Mouse (Mus musculus) spleen, postnatal 14 days (tissue): ENCODE measurements around the gene Fads2.

Source experiments
- DNase-seq, 2 experiments: peaks; one replicate each; pipeline ENCODE4 v3.0.0; 2021 to 2022; ENCODE audit warnings: low spot score in 2 of 2

Gene Fads2

DNA sequence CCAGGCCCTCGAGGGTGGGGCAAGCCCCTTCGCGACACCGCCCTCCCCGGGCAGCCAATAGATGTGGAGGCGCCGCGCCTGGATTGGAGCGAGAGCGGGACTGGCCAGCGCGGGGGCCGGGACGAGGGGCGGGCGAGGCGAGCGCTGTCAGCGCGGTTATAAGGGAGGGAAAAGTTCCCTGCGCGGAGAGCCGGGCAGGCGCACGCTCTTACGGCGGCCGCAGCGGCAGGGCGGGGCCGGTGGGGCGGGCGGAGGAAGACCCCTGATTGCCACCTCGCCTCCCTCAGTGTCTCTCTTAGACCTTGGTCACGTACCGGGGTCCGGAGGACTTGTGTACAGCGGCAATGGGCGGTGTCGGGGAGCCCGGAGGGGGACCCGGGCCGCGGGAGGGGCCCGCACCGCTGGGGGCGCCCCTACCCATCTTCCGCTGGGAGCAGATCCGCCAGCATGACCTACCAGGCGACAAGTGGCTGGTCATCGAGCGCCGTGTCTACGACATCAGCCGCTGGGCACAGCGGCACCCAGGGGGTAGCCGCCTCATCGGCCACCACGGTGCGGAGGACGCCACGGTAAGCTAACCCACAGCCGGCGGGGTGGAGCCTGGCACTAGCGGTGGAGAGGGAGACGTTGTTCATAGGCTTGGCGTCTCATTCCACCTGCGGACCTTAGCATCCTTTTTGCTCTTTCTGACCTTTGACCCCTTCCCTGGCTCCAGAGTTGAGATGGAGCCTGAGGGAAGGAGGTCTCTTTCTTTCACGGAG, 60.0 kb downstream of the Fads2 start, which contains the start of gene Fads3:
TSS of gene Fads3 (plus strand) at position 182 of the 761 bp plus-strand sequence.
- peak; percentile 56 to 65 for DNase-seq

DNA sequence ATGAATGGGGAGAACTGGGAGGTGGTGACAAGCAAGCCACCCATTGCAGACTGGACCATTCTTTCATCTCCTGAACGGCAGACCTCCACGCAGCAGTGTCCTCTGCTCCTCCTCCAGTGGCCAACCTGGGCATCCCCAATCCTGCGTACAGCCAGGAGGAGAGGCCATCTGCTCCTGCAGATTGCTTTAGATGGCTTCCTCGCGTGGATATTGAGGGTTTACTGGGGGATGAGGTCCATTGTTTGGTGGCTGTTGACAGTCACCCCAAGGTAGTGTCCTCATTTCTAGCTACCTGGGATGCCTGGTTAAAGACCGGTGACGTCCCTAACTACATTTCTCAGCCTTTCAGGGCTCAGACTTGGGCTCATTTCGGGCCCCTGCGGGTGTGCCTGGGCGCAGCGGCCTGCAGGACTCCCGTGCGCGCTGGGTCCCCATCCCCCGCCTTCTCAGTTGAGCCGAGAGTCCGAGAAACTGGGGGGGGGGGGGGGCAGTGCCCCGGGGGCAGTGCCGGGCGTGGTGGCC, 60.6 kb downstream of the Fads2 start:
- DNase-seq, result no peak

DNA sequence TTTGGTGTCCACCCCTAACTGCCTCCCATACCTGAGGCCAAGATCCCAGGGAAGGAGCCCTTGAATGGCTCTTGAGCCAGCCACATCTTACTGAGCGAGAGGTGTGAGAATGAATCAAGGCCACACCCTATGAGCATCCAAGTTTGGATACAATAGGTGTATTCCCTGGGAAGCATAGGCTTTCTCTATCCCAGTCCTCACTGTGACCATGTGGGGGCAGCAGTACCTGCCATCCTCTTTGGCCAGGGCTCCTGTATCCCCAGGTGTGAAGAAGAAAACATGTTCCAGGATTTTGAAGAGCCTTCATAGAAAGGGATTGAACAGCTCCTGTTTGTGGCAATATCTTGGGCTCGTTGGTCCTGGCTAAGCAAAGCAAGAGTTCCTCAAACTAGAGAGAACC, 61.9 kb downstream of the Fads2 start:
- DNase-seq, result no peak

DNA sequence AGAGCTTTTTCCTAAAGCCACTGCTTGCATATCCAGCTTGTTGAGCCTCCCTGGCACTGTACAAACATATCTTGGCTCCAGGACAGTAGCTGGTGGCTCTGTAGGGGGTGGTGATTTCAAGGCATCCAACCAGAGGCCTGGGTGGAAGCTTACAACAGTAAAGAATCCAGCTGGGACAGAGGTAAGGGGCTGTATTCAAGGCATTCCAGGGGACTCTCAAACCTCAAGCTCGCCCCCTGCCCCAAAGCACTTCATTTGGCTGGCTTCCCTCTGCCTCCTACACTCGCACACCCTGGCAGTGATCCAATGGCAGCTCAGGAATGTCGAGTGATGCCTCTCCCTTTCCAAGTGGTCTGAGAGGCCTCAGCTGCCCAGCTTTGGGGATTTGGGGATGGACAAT, 62.6 kb downstream of the Fads2 start:
- DNase-seq, result no peak

DNA sequence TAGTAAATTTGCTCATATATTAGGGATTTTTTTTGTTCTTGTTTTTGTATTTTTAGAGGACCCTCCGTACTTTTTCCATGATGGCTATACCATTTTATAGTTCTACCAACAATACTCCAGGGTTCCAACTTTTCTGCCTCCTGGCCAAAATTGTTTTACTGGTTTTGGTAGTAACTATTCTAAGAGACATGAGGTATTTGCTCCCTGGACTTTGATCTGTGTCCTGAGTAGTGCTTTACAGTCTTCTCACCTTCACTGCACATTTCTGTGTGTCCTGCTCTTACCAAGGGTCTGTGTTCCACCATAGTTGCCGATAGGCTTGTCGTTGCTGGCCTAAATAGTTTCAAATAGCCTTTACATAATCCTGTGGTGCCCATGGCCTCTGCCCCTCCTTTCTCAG, 63.2 kb downstream of the Fads2 start:
- no peak for DNase-seq

DNA sequence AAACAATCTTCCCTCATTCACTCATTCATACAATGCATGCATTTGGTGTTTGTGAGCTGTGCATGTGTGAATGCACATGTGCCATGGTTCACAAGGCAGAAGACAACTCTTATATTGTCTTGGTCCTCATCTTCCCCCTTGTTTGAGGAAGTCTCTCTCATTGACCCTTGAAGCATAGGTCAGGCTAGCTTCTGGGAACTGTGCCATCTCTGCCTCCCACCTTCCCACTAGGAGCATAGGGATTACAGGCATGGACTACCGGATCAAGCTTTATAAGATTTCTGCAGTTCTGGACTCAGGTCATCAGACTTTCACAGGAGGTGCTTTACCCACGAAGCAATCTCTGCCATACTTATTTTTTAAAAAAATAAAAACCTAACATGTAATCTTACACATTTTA, 64.0 kb downstream of the Fads2 start:
- DNase-seq, result no peak

DNA sequence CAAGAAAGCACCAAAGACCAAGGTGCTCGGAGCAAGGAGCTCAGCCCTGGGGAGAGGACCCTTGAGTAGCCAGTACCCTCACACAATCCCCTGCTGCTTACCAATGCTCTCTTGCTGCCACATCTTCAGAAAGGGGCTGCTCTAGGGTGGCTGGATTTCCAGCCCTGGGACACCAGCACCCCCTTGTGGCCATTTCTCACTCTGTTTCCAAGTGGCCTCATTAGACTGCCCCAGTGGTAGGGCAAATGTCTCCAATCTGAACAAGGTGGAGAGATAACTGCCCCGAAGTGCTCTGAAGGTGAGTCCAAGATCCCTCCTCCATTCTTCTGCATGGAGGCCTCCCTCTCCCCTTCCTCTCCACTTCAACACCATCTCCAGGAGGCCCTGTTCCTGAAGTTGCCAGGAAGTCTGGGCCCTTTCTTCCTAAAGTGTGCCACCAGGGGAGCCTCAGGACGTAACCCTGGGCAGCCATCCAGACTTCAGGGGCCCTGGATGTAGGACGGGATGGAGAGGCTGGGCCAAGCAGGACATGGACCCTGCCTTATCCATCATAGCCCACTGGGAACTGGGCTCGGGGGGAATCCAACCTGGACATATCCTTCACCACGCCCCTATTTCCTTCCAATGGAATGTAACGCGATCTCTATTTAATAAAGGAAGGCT, 66.6 kb downstream of the Fads2 start:
- peak; percentile 70 to 87 for DNase-seq

DNA sequence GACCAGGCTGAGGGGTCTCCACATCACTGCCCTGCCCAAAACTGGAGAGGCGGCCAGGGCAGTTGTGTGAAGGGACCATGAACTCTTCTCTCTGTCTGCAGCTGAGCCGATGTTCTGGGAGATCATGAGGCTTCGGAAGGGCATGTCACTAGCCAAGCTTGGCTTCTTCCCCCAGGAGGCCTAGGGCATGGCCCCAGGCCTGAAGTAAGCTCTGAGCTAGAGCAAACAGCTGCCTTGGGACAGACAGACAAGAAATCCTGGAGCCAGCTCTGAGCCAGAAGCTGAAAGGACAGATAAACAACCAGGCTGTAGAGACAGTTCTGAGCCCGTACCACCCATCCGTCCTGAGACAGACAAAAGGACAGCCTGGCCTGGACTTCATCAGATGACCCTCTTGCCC, 67.2 kb downstream of the Fads2 start:
- no peak for DNase-seq

DNA sequence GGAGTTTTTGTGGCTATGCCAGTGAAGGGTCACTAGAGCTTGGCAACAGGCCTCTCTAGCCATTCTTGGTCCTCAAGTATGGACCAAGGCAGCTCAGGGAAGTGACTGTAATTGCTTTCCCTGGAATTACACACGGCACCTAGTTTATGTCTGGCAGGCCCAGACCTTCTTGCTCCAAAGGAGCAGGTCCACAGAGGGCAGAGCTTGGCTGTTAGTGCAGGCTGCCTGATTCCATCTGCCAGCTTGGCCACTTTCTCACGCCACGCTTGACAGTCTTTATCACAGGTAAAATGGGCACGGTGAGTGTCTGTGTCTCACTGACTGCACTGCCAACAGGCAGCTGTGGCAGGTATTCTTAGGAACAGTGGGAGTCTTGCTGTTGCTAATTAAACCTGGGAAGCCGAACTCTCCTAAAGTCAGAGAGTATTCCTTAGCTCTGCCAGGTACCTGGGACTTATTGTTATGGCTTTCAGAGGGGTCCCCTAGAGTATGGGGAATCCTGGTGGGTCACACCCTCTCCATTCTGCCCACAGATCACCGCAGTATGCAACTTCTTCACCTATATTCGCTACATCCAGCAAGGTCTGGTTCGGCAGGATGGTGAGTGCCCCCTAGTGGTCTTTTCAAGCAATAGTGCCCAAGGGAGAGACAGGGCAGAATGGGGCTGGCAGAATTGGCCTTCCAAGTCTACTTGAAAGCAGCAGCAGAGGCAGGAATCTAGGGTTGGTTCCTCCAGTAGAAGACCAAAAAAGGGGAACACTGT, 68.2 kb downstream of the Fads2 start:
- peak in 1 of 2 experiments; percentile 53 for DNase-seq

DNA sequence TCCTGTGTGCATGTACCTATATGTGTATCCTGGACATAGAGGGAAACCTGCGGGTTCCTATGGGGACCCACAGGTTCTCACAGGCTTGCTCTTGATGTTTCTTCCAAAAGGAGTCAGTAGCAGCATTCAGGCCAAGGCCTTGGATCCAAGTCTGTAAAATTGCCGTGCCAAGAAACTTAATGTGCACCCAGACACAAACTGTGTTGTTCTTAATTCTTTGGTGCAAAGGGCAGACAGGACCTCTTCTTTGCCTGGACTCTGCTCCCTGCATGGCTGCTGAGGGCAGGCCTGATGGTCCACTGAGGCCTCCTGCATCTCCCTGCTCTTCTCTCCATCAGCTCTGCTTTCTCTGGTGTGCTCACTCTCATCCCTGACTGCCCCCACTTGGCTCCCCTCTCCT, 71.8 kb downstream of the Fads2 start:
- DNase-seq, result no peak

DNA sequence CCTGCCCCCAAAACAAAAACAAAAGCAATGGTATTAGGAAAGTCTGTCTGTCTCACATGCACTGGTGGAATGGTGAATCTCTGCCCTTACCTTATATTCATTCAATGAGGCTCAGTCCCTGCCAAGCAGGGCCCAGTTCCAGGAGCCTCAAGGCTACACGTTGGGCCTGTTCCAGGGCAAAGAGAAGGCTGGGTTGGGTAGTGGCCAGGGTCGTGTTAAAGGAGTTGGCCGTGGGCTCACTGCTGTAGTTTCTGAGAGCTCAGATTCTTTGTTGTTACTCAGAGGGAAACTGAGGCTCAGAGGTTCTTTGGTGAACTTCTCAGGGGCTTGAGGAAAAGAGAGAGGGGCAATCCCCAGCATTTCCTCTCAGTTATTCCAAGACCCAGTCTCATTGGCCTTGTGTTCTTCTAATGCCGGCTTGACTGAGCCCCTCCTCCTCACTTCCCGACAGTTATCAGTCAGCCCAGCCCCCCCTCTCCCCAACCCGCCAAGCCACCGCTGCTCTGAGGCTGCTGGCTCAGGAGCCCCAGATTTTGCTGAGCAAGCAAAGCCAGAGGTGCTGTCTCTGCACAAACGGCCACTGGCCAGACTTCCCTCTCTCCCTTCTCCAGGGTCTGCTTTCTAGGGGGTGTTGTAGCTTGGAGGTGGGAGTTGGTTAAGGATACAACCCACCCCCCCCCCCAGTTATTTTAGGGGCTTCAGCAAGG, 76.2 kb downstream of the Fads2 start:
- no peak for DNase-seq

DNA sequence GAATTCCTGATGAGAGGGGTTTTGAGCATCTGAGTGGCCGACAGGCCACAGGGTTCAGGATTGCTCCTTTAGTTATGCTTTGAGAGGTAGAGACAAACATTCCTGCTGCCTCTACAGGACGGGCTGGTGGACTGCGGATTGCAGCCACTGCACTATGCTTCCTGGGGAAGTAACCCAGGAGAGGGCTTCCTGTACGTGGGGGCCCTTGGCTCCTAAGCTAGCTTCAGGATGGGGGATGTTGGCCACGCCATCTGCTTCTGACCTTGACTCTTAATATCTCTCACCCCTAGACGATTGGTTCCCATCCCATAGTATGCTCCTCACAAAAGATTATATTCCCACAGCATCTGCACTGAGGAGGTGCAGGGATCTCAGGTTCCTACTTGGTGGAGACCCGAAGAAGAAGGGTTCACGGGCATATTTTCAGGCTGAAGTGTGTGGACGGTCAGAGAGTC, 78.2 kb downstream of the Fads2 start:
- DNase-seq, result no peak

DNA sequence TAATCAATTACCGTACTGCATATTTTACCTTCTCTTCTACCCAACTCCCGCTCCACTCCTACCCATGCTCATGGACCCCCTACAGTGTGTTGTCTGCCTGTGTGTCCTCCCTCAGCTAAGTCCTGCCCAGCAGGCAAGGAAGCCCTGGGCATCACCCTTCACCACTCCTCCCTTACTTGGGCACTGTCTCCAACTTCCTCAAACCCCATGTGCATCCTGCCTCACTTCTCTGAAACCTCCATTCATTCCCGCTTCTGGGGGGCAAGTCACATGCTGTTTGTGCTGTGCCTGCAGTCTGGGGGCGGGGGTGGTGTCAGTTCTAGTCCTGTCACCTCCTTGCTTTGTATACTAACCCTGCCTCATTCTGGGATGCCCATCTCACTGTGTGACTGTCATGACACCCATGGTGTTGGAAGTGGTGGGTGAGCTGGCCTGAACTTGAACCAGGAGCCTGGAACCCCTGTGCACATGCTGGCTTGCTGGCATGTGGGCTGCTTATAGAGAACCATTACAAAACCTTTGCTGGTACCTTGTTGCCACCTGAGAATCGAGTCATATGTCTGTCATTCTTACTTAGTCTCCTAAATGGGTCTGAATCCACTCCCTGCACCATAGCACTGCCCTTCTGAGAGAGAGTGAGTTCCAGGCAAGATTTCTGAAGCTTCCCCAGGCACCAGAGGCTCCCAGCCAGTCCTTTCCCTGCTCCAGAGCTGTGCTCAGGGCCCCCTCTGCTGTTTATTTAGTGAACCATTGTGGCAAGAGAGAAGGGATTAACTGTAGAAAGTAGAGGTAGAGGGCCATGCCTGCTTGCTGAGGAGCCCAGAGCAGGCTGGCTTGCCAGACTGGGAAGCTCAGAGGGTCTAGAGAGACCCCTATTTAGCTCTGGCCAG, 78.9 kb downstream of the Fads2 start:
- DNase-seq, result no peak

DNA sequence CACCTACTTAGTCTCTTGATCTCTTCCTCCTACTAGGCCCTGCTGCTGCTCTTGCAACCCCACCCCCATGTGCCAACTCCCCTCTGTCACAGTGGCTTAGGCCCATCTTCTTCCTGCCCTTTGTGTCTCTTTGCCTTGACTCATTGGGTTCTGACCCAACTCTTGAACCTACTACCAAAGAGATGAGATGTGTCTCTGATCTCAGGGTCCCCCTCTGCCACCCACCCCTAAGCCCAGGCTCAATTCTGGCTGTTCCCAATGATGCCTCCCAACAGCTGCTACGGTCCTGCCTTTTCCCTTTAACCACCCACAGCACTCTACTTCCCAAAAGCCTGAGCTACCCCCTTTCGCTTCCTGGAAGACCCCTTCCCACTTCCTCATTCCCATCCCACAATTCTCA, 79.6 kb downstream of the Fads2 start:
- no peak for DNase-seq

DNA sequence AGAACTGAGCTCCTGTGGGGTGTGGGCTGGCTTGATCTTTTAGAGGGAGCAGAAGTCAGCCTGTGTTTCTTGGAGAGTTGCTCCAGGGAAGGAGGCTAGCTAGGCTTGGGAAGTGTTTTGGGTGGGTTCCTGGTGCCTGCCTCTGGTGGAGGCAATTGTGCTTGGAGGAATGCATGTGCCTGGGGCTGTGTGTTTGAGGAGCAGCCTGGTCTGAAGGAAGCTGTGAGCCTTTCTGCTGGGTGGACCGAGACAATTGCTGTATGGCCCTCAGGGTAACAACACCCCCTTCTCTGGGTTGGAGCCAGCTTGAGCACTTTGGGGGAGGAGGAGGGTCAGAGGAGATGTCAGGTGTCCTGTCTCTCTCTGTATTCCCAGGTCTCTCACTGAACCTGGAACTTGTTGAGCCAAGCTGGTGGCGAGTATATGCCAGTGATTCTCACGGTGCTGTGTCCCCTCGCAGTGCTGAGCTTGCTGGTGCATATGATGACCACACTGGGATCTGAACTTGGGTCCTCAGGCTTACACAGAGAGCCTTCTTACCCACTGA, 82.3 kb downstream of the Fads2 start:
- DNase-seq, result no peak

DNA sequence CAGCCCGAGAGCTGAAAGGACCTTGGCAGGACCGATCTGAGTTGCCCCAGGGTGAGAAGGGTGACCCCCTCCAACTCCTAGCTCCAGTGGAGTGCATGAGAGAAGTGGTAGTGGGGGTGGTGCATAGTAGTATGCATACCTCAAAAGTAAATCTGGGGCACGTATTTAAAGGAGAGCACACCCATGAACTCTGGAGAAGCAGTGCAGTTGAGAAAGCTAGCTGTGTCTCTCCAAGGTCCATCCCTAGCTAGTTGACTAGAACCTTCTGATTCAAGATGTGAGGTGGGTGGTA, 83.1 kb downstream of the Fads2 start:
- no peak for DNase-seq

DNA sequence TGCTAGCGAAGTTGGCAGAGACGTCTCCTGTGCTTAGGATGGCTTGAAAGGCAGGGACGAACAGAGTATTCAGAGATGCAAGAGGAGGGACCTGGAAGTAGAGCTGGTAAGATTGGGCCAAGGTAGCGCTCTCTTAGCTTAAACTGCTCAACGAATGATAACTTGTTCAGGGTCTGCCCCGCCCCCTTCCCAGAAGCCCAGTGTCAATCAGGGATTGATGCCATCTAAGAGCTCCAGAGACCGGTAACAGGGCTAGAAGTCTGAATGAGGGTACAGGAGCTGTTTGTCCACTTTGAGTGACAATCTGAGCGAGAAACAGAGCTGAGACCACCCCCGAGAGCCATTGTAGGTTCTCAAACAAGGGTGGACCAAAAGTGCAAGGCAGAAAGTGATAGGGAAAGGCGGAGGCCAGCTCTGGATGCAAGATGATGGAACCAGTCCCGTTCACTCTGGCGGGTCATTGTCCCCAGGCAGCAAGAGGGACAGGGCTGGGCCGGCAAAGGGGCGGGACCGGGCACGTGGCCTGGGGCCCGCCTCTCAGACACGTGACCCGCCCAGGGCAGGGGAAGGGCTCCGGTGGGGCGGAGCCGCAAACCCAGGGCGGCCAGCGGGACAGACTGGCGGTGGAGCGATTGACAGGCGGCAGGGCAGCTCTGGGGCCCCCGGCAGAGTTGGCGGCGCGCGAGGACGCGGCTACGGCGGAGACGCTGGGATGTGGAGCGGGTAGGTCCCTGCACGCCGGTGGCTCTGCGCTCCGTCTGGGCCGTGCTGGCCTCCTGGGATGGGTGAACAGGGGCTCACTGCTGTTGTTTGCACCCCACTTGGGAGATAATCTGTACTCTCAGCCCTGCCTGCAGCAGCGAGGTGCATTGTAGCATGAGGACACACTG, 83.7 kb downstream of the Fads2 start:
- DNase-seq, result peak; percentile 85 to 88

DNA sequence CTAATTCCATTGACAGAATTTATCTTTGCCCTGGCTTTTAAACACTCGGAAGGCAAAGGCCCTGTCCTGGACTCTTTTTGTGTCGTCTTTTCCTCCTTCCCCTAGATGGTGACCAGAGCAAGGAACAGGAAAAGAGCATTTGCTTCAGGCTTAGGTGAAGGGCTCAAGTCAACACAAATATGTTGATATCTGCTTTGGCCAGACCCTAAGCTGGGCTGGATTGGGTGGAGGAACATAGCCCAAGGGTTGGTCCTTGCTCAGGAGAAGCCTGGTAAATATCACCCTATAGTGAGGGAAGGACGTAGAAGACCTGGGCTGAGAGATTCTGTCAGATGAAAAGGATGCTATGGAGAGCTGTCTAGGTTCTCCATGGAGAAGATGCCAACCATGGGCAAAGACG, 85.4 kb downstream of the Fads2 start:
- no peak for DNase-seq

DNA sequence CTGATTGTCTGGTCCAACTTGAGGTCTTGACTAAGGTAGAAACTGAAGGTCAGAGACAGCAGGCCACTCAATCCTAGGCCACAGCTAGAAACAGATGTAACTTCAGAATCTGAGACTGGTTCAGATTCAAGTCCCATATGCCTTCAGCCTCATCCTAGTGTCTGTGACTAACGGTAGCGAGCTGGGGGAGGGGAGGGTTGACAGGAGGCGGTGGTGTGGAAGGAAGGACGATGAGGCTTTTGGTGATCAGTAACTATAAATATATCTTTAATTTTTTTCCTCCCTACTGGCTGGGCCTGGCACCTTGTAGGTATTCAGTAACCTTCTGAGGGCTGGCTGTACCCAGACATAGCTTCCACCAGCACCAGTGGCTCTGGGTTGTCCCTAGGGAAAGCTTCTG, 86.1 kb downstream of the Fads2 start:
- DNase-seq, result no peak

DNA sequence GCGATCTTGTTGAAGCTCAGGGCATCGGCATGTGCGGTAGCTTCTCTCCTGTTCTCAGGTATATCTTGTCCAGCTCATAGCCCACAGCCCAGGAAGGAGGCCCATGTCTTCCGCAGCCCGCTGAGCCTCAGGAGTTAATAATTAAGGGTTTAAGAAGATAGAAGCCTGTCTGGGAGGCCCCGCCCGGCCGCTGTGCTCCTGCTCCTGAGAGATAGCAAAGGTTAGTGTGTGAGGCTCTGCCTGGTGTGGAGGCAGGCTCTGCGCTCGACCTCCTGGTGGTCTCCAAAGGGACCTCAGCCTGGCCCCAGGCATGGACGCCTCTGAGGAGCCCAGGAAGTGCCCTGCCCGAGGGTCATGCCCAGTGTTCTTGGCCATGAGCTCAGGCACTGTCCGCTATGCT, 86.7 kb downstream of the Fads2 start:
- peak; percentile 68 to 72 for DNase-seq
